Mouse (Mus musculus) liver, embryonic 14.5 days (tissue): ENCODE data around the gene Agfg2. TPM values are rescaled to one million over a fixed set of nuclear protein-coding genes. Genes with fewer than 3 reads are reported as not detected.

Source experiments
- ATAC-seq: fragments of 200-750 bp; cut with Nextera tagmentation; 2 replicates; pipeline ENCODE4 v1.8.0; 2017; ENCODE audit warnings: moderate number of reproducible peaks, mild to moderate bottlenecking, moderate library complexity; ENCODE audit not compliant: insufficient read depth
- DNase-seq, 3 experiments: peaks; one replicate each; pipeline ENCODE4 v3.0.0-alpha.2; 2012 to 2013; ENCODE audit warnings: low read depth in 3 of 3, low spot score in 3 of 3
- H3K27ac ChIP-seq: fragments of 300-500 bp; sonication (generic); 2 replicates; pipeline ENCODE4 v1.5.1; 2014; ENCODE audit warnings: moderate library complexity, mild to moderate bottlenecking, control low read depth, inconsistent platforms
- H3K27me3 ChIP-seq: fragments of 300-500 bp; sonication (generic); 2 replicates; pipeline ENCODE4 v1.6.1; 2014; ENCODE audit warnings: mild to moderate bottlenecking, low read length, moderate library complexity; ENCODE audit not compliant: control insufficient read depth, insufficient read depth
- H3K36me3 ChIP-seq: fragments of 300-500 bp; sonication (generic); replicated peaks from 2 replicates; pipeline ENCODE4 v1.6.1; 2014; ENCODE audit warnings: low read depth; ENCODE audit not compliant: control insufficient read depth, insufficient read depth
- H3K4me1 ChIP-seq, 2 experiments: fragments of 200-500 bp in 1 of 2; fragments of 300-500 bp in 1 of 2; sonication (generic) in 1 of 2; replicated peaks; 2 replicates each; pipeline ENCODE4 v1.6.1; 2012 to 2014; ENCODE audit warnings: antibody characterized with exemption in 1 of 2, inconsistent platforms in 1 of 2, low read length in 1 of 2; ENCODE audit not compliant: control insufficient read depth in 2 of 2, insufficient read depth in 2 of 2
- H3K4me2 ChIP-seq: fragments of 300-500 bp; sonication (generic); 2 replicates; pipeline ENCODE4 v1.6.1; 2014; ENCODE audit warnings: low read depth, mild to moderate bottlenecking, control low read depth, moderate library complexity
- H3K4me3 ChIP-seq, 2 experiments: fragments of 200-500 bp in 1 of 2; fragments of 300-500 bp in 1 of 2; sonication (generic) in 1 of 2; 2 replicates each; pipeline ENCODE4 v1.5.1; 2012 to 2014; ENCODE audit warnings: low read depth in 2 of 2, low read length in 2 of 2, mild to moderate bottlenecking in 2 of 2, control low read depth in 1 of 2, inconsistent platforms in 1 of 2, moderate library complexity in 1 of 2; ENCODE audit not compliant: insufficient read depth in 1 of 2
- H3K9ac ChIP-seq: fragments of 300-500 bp; sonication (generic); replicated peaks from 2 replicates; pipeline ENCODE4 v1.6.1; 2014; ENCODE audit warnings: mild to moderate bottlenecking, control low read depth, moderate library complexity
- H3K9me3 ChIP-seq: fragments of 300-500 bp; sonication (generic); 2 replicates; pipeline ENCODE4 v1.6.1; 2016; ENCODE audit warnings: low read length, mixed read lengths; ENCODE audit not compliant: control insufficient read depth
- CTCF ChIP-seq: IDR thresholded peaks from 2 replicates; pipeline ENCODE4 v1.5.1; 2016; ENCODE audit warnings: antibody characterized with exemption, low read depth, control low read depth
- EP300 ChIP-seq: IDR thresholded peaks from 2 replicates; pipeline ENCODE4 v1.6.1; 2016; ENCODE audit warnings: antibody characterized with exemption, low read depth
- WGBS: fragments of 180-500 bp; shearing (Covaris S2); extraction: QIAGEN DNeasy Blood & Tissue Kit; methylation state at CpG from one replicate; pipeline ENCODE4 v1.1.7; 2014; ENCODE audit not compliant: insufficient replicate concordance; 5-methylcytosine and 5-hydroxymethylcytosine counted together
- polyA plus RNA-seq, 2 experiments: library from polyadenylated mRNA; depleted of rRNA in 1 of 2; stranded (reverse) in 1 of 2; unstranded in 1 of 2; fragments of >200 nt; fragmentation: Nextera tagmentation in 1 of 2; extraction: Ambion mirVana in 1 of 2; gene quantifications; 2 replicates each; pipeline versions ENCODE4 v1.2.1 to v1.2.3; 2012 to 2014

Gene Agfg2
- polyA plus RNA-seq, 2 experiments: 20.5 to 22.4 TPM

GRCm38 (mm10) chr5:137611245-137611602 lies 73.3 kb downstream of the Agfg2 start:
- DNase-seq (no peak), ATAC-seq (no peak)
- Histone ChIP-seq H3K4me3 (no peak overlapping the region), H3K27me3 (no peaks in the 10 kb centered on the region), H3K9ac (no peak overlapping the region), H3K27ac (no peak overlapping the region), H3K36me3 (no peaks in the 10 kb centered on the region), H3K4me2 (peak overlapping the region; percentile 27), H3K9me3 (no peaks in the 10 kb centered on the region), H3K4me1 (peaks cover under 1 to 5% of the 10 kb centered on the region in 2 experiments; a peak in 3 of 4 replicates)
- TF ChIP-seq EP300 (no peak), CTCF (no peak)
- WGBS: 31% methylated on average over 6 of the region's 6 CpGs

GRCm38 (mm10) chr5:137610548-137611244 lies 73.8 kb downstream of the Agfg2 start:
- H3K4me3 ChIP-seq: peak overlapping the region in 1 of 2 experiments; percentile 29; a peak in 2 of 4 replicates
- H3K9ac ChIP-seq: no peak overlapping the region
- no peaks in the 10 kb centered on the region for H3K27me3 ChIP-seq
- no peak overlapping the region for H3K27ac ChIP-seq
- TF ChIP-seq CTCF: no peak
- TF ChIP-seq EP300: no peak
- H3K36me3 ChIP-seq: no peaks in the 10 kb centered on the region
- DNase-seq (no peak), ATAC-seq (no peak)
- H3K4me1 ChIP-seq: peaks cover 4 to 5% of the 10 kb centered on the region in 2 experiments; a peak in 3 of 4 replicates
- whole genome bisulfite sequencing: 32% methylated on average over 12 of the region's 12 CpGs
- H3K9me3 ChIP-seq: no peaks in the 10 kb centered on the region
- H3K4me2 ChIP-seq: peak overlapping the region; percentile 27

GRCm38 (mm10) chr5:137610056-137610455 lies 74.5 kb downstream of the Agfg2 start:
- ATAC-seq: no peak
- no peaks in the 10 kb centered on the region for H3K27me3 ChIP-seq
- 71% methylated on average over 4 of the region's 4 CpGs for WGBS
- H3K4me2 ChIP-seq: no peak overlapping the region; the same call in 1 of the 2 replicates
- H3K4me3 ChIP-seq: peak overlapping the region in 1 of 2 experiments; percentile 29; a peak in 2 of 4 replicates
- DNase-seq: no peak
- H3K4me1 ChIP-seq: peaks cover 10 to 11% of the 10 kb centered on the region in 2 experiments
- no peaks in the 10 kb centered on the region for H3K9me3 ChIP-seq
- H3K9ac ChIP-seq: no peak overlapping the region
- no peaks in the 10 kb centered on the region for H3K36me3 ChIP-seq
- TF ChIP-seq EP300 (no peak), CTCF (no peak)
- no peak overlapping the region for H3K27ac ChIP-seq

GRCm38 (mm10) chr5:137609292-137609691 lies 75.2 kb downstream of the Agfg2 start:
- H3K4me2 ChIP-seq: no peak overlapping the region
- no peak overlapping the region for H3K9ac ChIP-seq
- no peak for TF ChIP-seq CTCF
- no peak for TF ChIP-seq EP300
- no peak for ATAC-seq
- no peak for DNase-seq
- no peak overlapping the region for H3K27ac ChIP-seq
- no peak overlapping the region for H3K4me3 ChIP-seq
- 70% methylated on average over 3 of the region's 3 CpGs for WGBS
- no peaks in the 10 kb centered on the region for H3K27me3 ChIP-seq
- no peaks in the 10 kb centered on the region for H3K9me3 ChIP-seq
- H3K4me1 ChIP-seq: peaks cover 12 to 14% of the 10 kb centered on the region in 2 experiments
- H3K36me3 ChIP-seq: no peaks in the 10 kb centered on the region

DNA sequence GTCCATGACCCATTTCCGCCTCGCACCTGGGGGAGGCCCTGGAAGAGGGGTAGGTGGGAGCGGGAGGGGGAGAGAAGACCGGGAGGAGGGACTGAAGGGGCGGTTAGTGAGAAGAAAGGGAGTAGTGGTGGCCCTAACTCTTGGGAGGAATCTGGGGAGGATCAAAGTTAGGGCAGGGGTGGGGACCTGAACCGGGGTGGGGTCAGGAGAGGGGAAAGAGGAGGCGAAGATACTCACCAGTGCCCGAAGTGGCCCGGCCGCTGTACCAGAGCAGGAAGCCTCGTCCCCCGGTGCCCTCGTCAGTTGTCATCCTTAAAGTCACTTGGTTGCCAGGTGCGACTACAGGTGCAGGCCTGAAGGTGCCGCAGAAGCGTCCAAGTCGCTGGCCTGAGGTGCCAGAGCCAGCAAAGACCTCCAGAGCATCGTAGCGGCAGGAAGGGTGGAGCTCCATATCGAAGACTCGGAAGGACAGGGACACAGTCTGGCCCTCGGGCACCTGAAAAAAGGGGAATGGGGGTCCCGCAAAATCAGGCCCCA lies 75.8 kb downstream of the Agfg2 start:
- no peaks in the 10 kb centered on the region for H3K27me3 ChIP-seq
- H3K9ac ChIP-seq: no peak overlapping the region
- ATAC-seq: no peak
- H3K4me1 ChIP-seq: peaks cover 12 to 14% of the 10 kb centered on the region in 2 experiments
- no peak overlapping the region for H3K27ac ChIP-seq
- TF ChIP-seq EP300 (no peak), CTCF (no peak)
- no peak overlapping the region for H3K4me2 ChIP-seq
- no peak overlapping the region for H3K4me3 ChIP-seq
- H3K9me3 ChIP-seq: no peaks in the 10 kb centered on the region
- no peak for DNase-seq
- 48% methylated on average over 23 of the region's 23 CpGs for WGBS
- no peaks in the 10 kb centered on the region for H3K36me3 ChIP-seq
